Mouse (Mus musculus): ENCODE data around the gene Olfr248.
"Not testable (repeated sequence)": the region's sequence is repeated elsewhere in the genome, so short reads cannot be mapped to it uniquely, and the experiment has no call there.

Olfr248 gene

DNA sequence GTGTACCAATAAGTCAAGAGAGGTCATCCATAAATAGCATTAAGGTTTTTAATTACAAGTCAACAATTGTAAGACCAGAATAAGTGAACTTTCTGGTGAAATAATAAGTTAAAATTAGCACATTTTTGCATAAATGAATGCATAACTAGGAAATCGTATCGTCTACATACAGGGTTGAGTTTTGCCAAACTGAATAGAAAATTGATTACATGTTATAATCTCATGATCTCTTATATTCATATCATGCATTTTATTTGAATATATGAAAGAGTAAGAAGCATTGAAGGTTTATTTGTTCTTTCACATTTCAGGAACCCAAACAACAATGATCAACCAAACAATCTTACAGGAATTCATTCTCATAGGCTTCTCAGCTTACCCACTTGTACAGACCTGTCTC is at the start of gene Olfr248:
Gene Olfr248, plus strand, starts transcription at position 301 of the 400 bp plus-strand sequence.
- DNase-seq: no peak

DNA sequence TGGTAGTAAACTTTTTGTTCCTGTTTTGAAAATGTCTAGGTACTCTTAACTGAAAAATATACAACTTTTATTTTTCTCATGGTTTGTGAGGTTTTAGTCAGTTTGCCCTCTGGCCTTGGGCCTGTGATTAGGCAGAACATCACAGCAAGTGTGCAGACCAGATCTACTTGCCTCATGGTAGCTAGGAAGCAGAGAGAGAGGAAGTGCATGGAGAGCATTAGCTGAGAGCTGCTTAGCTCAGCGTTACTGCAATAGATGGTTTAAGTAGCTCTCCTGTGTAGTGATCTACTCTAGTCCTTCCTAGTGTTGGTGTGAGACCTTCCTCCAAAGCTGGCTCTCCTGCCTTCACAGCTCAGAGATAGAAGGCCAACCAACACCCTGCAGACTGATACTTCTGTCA is 37.2 kb upstream of the Olfr248 start:
- DNase-seq: not testable (repeated sequence)

DNA sequence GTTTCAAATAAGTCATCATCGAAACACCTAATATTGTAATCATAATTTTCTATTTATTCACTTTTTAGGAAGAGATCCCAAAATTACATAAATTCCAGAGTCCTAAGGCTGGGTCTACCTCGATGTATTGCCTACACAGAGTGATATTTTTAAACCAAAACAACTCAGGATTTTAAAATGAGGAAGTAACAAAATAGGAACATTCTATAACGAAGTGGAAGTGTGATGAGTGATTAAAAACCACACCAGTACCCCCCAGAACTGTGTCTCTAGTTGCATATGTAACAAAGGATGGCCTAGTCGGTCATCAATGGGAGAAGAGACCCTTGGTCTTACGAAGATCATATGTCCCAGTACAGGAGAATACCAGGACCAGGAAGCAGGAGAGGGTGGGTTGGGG is 36.2 kb upstream of the Olfr248 start:
- no peak for DNase-seq

DNA sequence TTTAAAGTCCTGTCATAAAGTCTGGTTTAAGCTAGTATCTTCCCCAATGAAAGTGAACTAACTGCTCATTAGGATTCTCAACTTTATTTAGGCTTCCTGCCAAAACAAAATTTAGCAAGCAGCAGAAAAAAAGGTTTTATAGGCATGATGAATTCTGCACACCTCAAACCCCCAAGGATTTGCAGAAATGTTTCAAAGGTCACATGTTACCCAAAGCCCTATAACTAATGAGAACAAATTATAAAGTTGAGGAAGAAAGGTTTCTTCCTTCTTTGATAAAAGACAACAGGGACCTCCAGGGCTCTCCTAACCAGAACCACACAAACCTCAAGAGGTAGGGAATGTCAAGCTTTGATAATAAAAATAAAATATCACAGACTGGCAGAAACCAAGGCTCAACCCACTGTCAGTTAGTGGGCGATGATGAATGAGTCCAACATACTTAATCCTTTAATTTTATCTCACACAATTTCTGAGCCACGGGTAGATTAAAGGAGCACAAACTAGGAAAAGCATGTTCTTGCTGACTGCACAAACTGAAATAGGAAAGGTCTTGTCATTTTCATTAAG is 25.9 kb upstream of the Olfr248 start, which contains the start of gene Olfr417:
Gene Olfr417, plus strand, starts transcription at position 241 of the 570 bp plus-strand sequence.
- DNase-seq: no peak

DNA sequence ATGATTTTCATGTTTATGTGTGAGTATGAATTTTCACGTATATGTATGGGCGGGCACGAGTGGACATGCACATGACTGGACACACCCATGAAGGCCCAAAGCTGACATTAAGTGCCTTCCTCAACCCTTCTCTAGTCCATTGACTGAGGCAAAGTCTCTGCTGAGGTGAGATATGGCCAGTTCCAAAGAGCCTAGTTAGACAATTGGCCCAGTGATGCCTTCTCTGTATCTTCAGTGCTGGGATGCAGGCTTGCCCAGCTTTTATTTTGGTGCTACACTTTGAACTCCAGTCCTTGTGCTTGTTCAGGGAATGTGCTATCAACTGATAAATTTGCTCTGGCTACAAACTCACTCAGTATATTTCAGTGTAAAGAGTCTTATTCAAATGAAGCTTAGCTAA is 17.0 kb upstream of the Olfr248 start:
- no peak for DNase-seq

- no peak for DNase-seq
These were observed 32.1 kb downstream of the Olfr248 start for GRCm38 (mm10) chr1:174422959-174423358.

DNA sequence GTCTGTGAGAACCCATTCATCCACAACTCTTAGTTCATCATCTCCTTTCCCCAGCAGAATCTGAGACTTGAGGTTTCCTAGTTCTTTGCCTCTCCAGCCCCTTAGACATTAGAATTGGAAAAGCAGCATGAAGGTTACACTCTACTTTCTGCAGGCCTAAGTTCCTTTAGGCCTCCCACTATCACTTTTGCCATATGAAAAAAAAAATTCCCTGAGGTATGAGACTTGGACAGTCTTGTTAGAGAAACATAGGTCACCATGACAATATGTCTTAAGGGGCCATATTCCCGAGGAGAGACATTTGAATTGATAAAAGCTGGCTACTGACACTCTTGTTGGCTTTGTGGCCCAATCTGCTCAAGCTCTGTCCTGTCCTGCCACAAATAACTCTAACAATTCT is 32.9 kb downstream of the Olfr248 start, which contains the start of gene Olfr414:
Gene Olfr414, plus strand, starts transcription at position 301 of the 400 bp plus-strand sequence.
- DNase-seq: no peak

DNA sequence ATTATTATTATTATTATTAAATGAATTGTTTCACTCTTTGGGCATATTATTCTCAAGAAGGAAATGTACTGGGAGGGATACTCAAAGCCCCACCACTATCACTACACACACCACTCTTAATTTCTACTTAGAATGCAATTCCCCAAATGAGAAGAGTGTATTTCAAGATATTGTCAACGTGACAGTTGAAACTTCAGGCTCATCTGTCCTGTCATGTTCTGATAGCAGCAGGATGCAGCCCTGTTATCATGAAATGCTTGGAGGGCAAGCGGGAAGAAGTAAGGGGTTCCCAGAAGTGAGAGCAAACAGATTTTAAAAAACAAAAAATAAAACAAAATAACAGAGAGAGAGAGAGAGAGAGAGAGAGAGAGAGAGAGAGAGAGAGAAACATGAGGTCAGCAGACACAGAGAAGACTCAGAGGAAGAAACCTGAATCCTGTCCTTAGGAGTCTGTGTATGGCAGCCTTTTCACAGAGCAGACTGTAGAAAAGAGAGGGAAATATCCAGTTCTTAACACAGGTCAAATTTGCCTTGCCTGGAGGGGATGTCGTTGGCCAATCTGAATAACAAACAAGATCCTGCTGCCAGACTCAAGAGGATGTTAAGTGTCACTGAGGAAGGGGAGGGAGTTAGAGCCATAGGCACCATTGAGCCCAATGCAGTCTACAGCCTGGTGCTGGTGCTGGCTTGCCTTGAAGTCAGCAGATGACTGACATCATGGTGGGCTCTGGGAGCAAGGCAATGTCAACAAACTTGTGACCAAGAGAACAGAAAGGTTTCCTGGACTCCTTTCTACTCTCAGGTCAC is 35.5 kb downstream of the Olfr248 start:
- no peak for DNase-seq

- DNase-seq: no peak
These were observed 36.6 kb downstream of the Olfr248 start for GRCm38 (mm10) chr1:174427402-174427801.

- DNase-seq: no peak
These were observed 37.6 kb downstream of the Olfr248 start for GRCm38 (mm10) chr1:174428407-174428806.

GRCm38 (mm10) chr1:174434121-174434520 is 43.3 kb downstream of the Olfr248 start:
- no peak for DNase-seq
